Mouse (Mus musculus) neural tube, embryonic 15.5 days (tissue): ENCODE measurements around the gene Ankrd31. TPM values are rescaled to one million over a fixed set of nuclear protein-coding genes. Genes with fewer than 3 reads are reported as not detected.
A peak's percentile ranks its signal among the peaks of the same experiment; 100 is the strongest.

Source experiments
- ATAC-seq: fragments of 200-750 bp; cut with Nextera tagmentation; 2 replicates; pipeline ENCODE4 v1.8.0; 2017; ENCODE audit warnings: mild to moderate bottlenecking, moderate TSS enrichment, moderate library complexity; ENCODE audit not compliant: low FRiP score
- H3K27ac ChIP-seq: fragments of 300-500 bp; sonication (generic); replicated peaks from 2 replicates; pipeline ENCODE4 v1.5.1; 2015; ENCODE audit warnings: mild to moderate bottlenecking, inconsistent platforms
- H3K27me3 ChIP-seq: fragments of 300-500 bp; sonication (generic); replicated peaks from 2 replicates; pipeline ENCODE4 v1.6.1; 2015; ENCODE audit warnings: inconsistent platforms
- H3K36me3 ChIP-seq: fragments of 300-500 bp; sonication (generic); 2 replicates; pipeline ENCODE4 v1.6.1; 2015; ENCODE audit warnings: inconsistent platforms
- H3K4me1 ChIP-seq: fragments of 300-500 bp; sonication (generic); 2 replicates; pipeline ENCODE4 v1.6.1; 2015; ENCODE audit warnings: inconsistent platforms
- H3K4me2 ChIP-seq: fragments of 300-500 bp; sonication (generic); 2 replicates; pipeline ENCODE4 v1.6.1; 2015; ENCODE audit warnings: inconsistent platforms, mild to moderate bottlenecking, moderate library complexity
- H3K4me3 ChIP-seq: fragments of 300-500 bp; sonication (generic); replicated peaks from 2 replicates; pipeline ENCODE4 v1.5.1; 2015; ENCODE audit warnings: mild to moderate bottlenecking, inconsistent platforms
- H3K9ac ChIP-seq: fragments of 300-500 bp; sonication (generic); replicated peaks from 2 replicates; pipeline ENCODE4 v1.6.1; 2015; ENCODE audit warnings: mild to moderate bottlenecking, inconsistent platforms
- H3K9me3 ChIP-seq: fragments of 300-500 bp; sonication (generic); replicated peaks from 2 replicates; pipeline ENCODE4 v1.6.1; 2016; ENCODE audit warnings: inconsistent platforms
- WGBS: fragments of 180-500 bp; shearing (Covaris S2); methylation state at CpG from one replicate; pipeline ENCODE4 v1.1.7; 2015; ENCODE audit warnings: mixed read lengths; 5-methylcytosine and 5-hydroxymethylcytosine counted together
- polyA plus RNA-seq: library from polyadenylated mRNA; unstranded; fragments of >200 nt; fragmentation: Nextera tagmentation; extraction: Ambion mirVana; gene quantifications from 2 replicates; pipeline ENCODE4 v1.2.1, GENCODE M21; 2015

Gene Ankrd31
- polyA plus RNA-seq, 1 experiment from 2014 or later = 0.12 TPM

DNA sequence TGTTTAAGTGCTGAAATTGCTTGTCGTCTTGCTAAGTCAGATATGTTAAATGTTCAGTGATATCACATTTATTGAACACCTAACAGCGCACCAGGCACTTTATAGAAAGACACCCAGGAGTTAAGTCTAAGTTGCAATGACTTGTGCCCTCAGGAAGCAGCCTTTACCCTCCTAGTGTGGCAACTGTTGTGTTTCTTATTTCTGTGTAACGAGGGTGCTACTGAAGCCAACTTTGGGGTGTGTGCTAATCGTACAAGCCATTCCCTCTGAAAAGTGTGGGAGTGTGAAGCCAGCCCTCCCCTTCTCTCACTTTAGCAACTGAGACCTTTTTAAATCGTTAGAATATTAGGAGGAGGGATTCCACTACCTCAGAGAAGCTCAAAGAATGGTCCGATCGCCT, 199.7 kb downstream of the Ankrd31 start:
- no peak overlapping the region for H3K9ac ChIP-seq
- no peaks in the 10 kb centered on the region for H3K9me3 ChIP-seq
- ATAC-seq = no peak
- 91% methylated on average over 7 of the region's 7 CpGs for WGBS
- H3K27me3 ChIP-seq = no peaks in the 10 kb centered on the region
- peaks cover 2% of the 10 kb centered on the region; the same call in 1 of the 2 replicates for H3K4me1 ChIP-seq
- no peaks in the 10 kb centered on the region for H3K36me3 ChIP-seq
- H3K4me3 ChIP-seq = no peak overlapping the region
- no peak overlapping the region for H3K4me2 ChIP-seq
- no peak overlapping the region for H3K27ac ChIP-seq

DNA sequence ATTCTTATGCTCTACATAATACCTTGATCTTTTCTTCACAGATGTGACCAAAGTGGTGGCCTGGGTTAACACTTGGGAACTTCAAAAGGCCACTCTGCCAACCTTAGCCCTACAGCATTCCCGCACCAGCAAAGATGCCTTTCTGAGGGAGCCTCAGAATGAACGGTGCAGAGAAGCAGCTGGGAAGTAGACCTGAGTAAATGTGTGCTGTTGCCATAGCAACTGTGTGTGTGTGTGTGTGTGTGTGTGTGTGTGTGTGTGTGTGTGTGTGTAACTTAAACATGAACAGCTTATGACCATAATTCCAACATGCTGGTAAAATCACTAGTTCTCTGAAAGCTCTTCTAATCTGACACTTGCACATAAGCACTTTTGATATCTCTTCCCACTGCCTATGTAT, 203.8 kb downstream of the Ankrd31 start:
- Histone ChIP-seq H3K9ac (no peak overlapping the region), H3K4me3 (no peak overlapping the region), H3K27ac (no peak overlapping the region), H3K27me3 (no peaks in the 10 kb centered on the region), H3K9me3 (no peaks in the 10 kb centered on the region), H3K4me2 (no peak overlapping the region), H3K36me3 (no peaks in the 10 kb centered on the region), H3K4me1 (peaks cover 2% of the 10 kb centered on the region; the same call in 1 of the 2 replicates)
- 29% methylated on average over 2 of the region's 2 CpGs for WGBS
- peak; percentile 74; the same call in 1 of the 2 replicates for ATAC-seq

DNA sequence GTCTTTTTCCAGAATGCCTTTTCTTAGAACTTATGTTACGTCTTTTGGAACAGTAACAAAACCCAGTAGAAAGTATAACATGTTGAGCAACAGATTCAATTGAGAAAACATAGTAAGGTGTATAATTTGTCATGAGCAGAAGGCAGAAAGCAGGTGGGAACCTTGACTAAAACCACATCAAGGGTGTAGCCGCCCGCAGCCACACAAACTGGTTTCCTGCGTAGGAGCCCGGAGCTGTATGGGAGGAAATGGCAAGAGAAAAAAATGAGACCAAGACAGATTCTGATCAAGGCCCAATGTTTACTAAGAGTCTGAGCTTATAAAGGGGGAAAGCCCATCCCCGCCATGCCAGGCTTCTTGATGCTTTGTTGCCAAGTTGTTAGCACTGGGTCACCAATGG, 208.4 kb downstream of the Ankrd31 start:
- no peaks in the 10 kb centered on the region for H3K9me3 ChIP-seq
- 95% methylated on average over 6 of the region's 6 CpGs for WGBS

More for the DNA sequence above, 208.4 kb downstream of the Ankrd31 start:
- no peaks in the 10 kb centered on the region for H3K36me3 ChIP-seq
- H3K9ac ChIP-seq = no peak overlapping the region
- no peak overlapping the region for H3K4me3 ChIP-seq
- H3K4me2 ChIP-seq = no peak overlapping the region
- peaks cover 2% of the 10 kb centered on the region; the same call in 1 of the 2 replicates for H3K4me1 ChIP-seq
- no peaks in the 10 kb centered on the region for H3K27me3 ChIP-seq
- H3K27ac ChIP-seq = no peak overlapping the region
- ATAC-seq = no peak

Other genes starting within 250 kb of the Ankrd31 start
- gene Polk, start 205.7 kb upstream of the Ankrd31 start, polyA plus RNA-seq = 7.2 and 8.9 TPM in 2 replicates
- 9.0 and 10.0 TPM in 2 replicates for gene Col4a3bp, start 205.7 kb upstream of the Ankrd31 start, polyA plus RNA-seq
- gene Hmgcr, start 77.3 kb upstream of the Ankrd31 start, polyA plus RNA-seq = 136 and 156 TPM in 2 replicates
- gene Gcnt4, start 176.4 kb downstream of the Ankrd31 start, polyA plus RNA-seq = 0.08 and 0.20 TPM in 2 replicates